Mouse (Mus musculus): ENCODE data around the gene Unc13b. TPM values are rescaled to one million over a fixed set of nuclear protein-coding genes. Genes with fewer than 3 reads are reported as not detected.

Gene Unc13b
- polyA plus RNA-seq, 1 experiment from 2014 or later, result 7.8 TPM

DNA sequence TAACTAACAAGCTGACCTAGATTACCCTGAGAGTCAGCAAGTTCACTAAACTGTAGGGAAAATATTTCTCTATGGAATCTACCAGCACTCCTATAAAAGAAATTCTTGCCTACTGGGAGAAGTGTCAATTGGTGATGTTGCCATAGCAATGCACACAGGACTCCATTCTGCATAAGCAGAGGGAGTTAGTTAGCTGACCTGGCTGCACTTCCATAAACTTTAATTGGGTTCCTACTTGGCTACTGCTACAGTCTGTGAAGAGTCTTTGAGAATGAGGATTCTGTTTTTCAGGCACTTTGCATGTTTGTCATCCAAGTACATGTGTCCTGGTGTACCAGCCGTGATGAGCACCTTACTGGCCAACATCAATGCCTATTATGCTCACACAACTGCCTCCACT, 182.0 kb downstream of the Unc13b start:
- 82% methylated on average over 1 of the region's 1 CpGs for WGBS
- H3K36me3 ChIP-seq, result no peaks in the 10 kb centered on the region
- no peaks in the 10 kb centered on the region for H3K9me3 ChIP-seq
- H3K9ac ChIP-seq, result no peak overlapping the region
- no peaks in the 10 kb centered on the region for H3K27me3 ChIP-seq
- no peak for ATAC-seq (ENCODE audit: insufficient number of reproducible peaks, insufficient read depth, low FRiP score, low TSS enrichment)
- H3K4me1 ChIP-seq, result no peaks in the 10 kb centered on the region
- H3K4me3 ChIP-seq, result no peak overlapping the region
- H3K4me2 ChIP-seq (replicated peaks), result no peak overlapping the region
- no peak overlapping the region for H3K27ac ChIP-seq

GRCm38 (mm10) chr4:43244022-43244421, 185.3 kb downstream of the Unc13b start:
- Histone ChIP-seq H3K9ac (no peak overlapping the region), H3K36me3 (no peaks in the 10 kb centered on the region), H3K9me3 (no peaks in the 10 kb centered on the region), H3K4me2 (replicated peaks) (no peak overlapping the region), H3K4me3 (no peak overlapping the region), H3K4me1 (no peaks in the 10 kb centered on the region), H3K27me3 (no peaks in the 10 kb centered on the region), H3K27ac (no peak overlapping the region)
- WGBS, result 46% methylated on average over 2 of the region's 2 CpGs
- ATAC-seq (ENCODE audit: insufficient number of reproducible peaks, insufficient read depth, low FRiP score, low TSS enrichment), result no peak

GRCm38 (mm10) chr4:43245776-43246175, 187.0 kb downstream of the Unc13b start:
- Histone ChIP-seq H3K4me3 (no peak overlapping the region), H3K4me2 (replicated peaks) (no peak overlapping the region), H3K27me3 (no peaks in the 10 kb centered on the region), H3K9me3 (no peaks in the 10 kb centered on the region), H3K36me3 (no peaks in the 10 kb centered on the region), H3K9ac (no peak overlapping the region), H3K27ac (no peak overlapping the region), H3K4me1 (no peaks in the 10 kb centered on the region)
- WGBS, result 88% methylated on average over 4 of the region's 4 CpGs
- no peak for ATAC-seq (ENCODE audit: insufficient number of reproducible peaks, insufficient read depth, low FRiP score, low TSS enrichment)

GRCm38 (mm10) chr4:43248026-43248425, 189.3 kb downstream of the Unc13b start:
- H3K27ac ChIP-seq, result no peak overlapping the region
- ATAC-seq (ENCODE audit: insufficient number of reproducible peaks, insufficient read depth, low FRiP score, low TSS enrichment), result no peak

GRCm38 (mm10) chr4:43248909-43249308, 190.2 kb downstream of the Unc13b start:
- Histone ChIP-seq H3K4me1 (no peaks in the 10 kb centered on the region), H3K9me3 (no peaks in the 10 kb centered on the region), H3K27me3 (no peaks in the 10 kb centered on the region), H3K4me2 (replicated peaks) (no peak overlapping the region), H3K4me3 (no peak overlapping the region), H3K36me3 (no peaks in the 10 kb centered on the region), H3K9ac (no peak overlapping the region), H3K27ac (no peak overlapping the region)
- ATAC-seq (ENCODE audit: insufficient number of reproducible peaks, insufficient read depth, low FRiP score, low TSS enrichment), result no peak
- 83% methylated on average over 2 of the region's 2 CpGs for WGBS

More at GRCm38 (mm10) chr4:43248026-43248425, 189.3 kb downstream of the Unc13b start:
- Histone ChIP-seq H3K9me3 (no peaks in the 10 kb centered on the region), H3K4me2 (replicated peaks) (no peak overlapping the region), H3K4me1 (no peaks in the 10 kb centered on the region), H3K9ac (no peak overlapping the region), H3K36me3 (no peaks in the 10 kb centered on the region), H3K27me3 (no peaks in the 10 kb centered on the region), H3K4me3 (no peak overlapping the region)
- 53% methylated on average over 7 of the region's 7 CpGs for WGBS

DNA sequence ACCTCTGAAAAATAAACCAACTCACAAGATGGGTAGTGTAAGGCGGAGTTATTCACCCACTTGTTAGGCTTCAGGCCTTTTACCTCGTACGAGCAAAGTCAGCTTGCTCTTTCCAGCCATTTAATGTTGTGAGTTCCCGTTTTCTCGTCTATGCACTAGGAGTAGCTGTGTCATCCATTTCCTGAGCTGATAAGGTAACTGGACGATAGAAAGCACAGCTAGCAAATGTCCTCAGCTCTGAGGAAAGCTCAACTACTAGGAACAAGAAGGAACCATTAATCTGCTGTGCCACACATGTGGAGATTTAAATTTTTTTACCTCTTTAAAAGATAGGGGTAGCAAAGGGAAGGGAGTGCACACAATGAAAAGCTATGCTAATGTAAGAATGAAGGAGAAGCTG, 192.5 kb downstream of the Unc13b start:
- no peaks in the 10 kb centered on the region for H3K4me1 ChIP-seq
- H3K9me3 ChIP-seq, result no peaks in the 10 kb centered on the region
- H3K36me3 ChIP-seq, result no peaks in the 10 kb centered on the region
- H3K27me3 ChIP-seq, result no peaks in the 10 kb centered on the region
- no peak overlapping the region for H3K9ac ChIP-seq
- no peak for ATAC-seq (ENCODE audit: insufficient number of reproducible peaks, insufficient read depth, low FRiP score, low TSS enrichment)
- no peak overlapping the region for H3K27ac ChIP-seq
- no peak overlapping the region for H3K4me2 ChIP-seq (replicated peaks)
- no peak overlapping the region for H3K4me3 ChIP-seq
- 76% methylated on average over 6 of the region's 6 CpGs for WGBS

GRCm38 (mm10) chr4:43257040-43257439, 198.3 kb downstream of the Unc13b start:
- WGBS, result 95% methylated on average over 2 of the region's 2 CpGs
- no peaks in the 10 kb centered on the region for H3K36me3 ChIP-seq
- H3K4me2 ChIP-seq (replicated peaks), result no peak overlapping the region

GRCm38 (mm10) chr4:43258556-43258955, 199.8 kb downstream of the Unc13b start:
- H3K4me1 ChIP-seq, result peaks cover 18% of the 10 kb centered on the region
- H3K4me3 ChIP-seq, result no peak overlapping the region
- 83% methylated on average over 4 of the region's 4 CpGs for WGBS
- no peaks in the 10 kb centered on the region for H3K36me3 ChIP-seq
- H3K4me2 ChIP-seq (replicated peaks), result no peak overlapping the region
- no peaks in the 10 kb centered on the region for H3K9me3 ChIP-seq
- no peaks in the 10 kb centered on the region for H3K27me3 ChIP-seq
- no peak overlapping the region for H3K9ac ChIP-seq
- ATAC-seq (ENCODE audit: insufficient number of reproducible peaks, insufficient read depth, low FRiP score, low TSS enrichment), result no peak
- no peak overlapping the region for H3K27ac ChIP-seq

More at GRCm38 (mm10) chr4:43257040-43257439, 198.3 kb downstream of the Unc13b start:
- H3K4me1 ChIP-seq, result peaks cover 18% of the 10 kb centered on the region
- no peak for ATAC-seq (ENCODE audit: insufficient number of reproducible peaks, insufficient read depth, low FRiP score, low TSS enrichment)
- no peak overlapping the region for H3K27ac ChIP-seq
- no peaks in the 10 kb centered on the region for H3K27me3 ChIP-seq
- no peak overlapping the region for H3K9ac ChIP-seq
- no peak overlapping the region for H3K4me3 ChIP-seq
- H3K9me3 ChIP-seq, result no peaks in the 10 kb centered on the region

- WGBS, result 47% methylated on average over 3 of the region's 3 CpGs
- H3K4me2 ChIP-seq (replicated peaks), result no peak overlapping the region
- no peak overlapping the region for H3K9ac ChIP-seq
- no peaks in the 10 kb centered on the region for H3K36me3 ChIP-seq
- H3K4me1 ChIP-seq, result peaks cover 18% of the 10 kb centered on the region
- H3K4me3 ChIP-seq, result no peak overlapping the region
- ATAC-seq (ENCODE audit: insufficient number of reproducible peaks, insufficient read depth, low FRiP score, low TSS enrichment), result 0 out of 2 replicates have a peak, but pooled peaks have one; percentile 50
- 0 out of 2 replicates have a peak overlapping the region, but pooled peaks have one; percentile 4 for H3K27ac ChIP-seq
- H3K27me3 ChIP-seq, result no peaks in the 10 kb centered on the region
- no peaks in the 10 kb centered on the region for H3K9me3 ChIP-seq
These were observed 200.7 kb downstream of the Unc13b start for GRCm38 (mm10) chr4:43259435-43259834.

- no peak overlapping the region for H3K4me3 ChIP-seq
- H3K4me2 ChIP-seq (replicated peaks), result no peak overlapping the region
- no peak overlapping the region for H3K27ac ChIP-seq
- H3K27me3 ChIP-seq, result no peaks in the 10 kb centered on the region
- no peak for ATAC-seq (ENCODE audit: insufficient number of reproducible peaks, insufficient read depth, low FRiP score, low TSS enrichment)
- H3K9ac ChIP-seq, result no peak overlapping the region
- H3K9me3 ChIP-seq, result no peaks in the 10 kb centered on the region
- 61% methylated on average over 5 of the region's 5 CpGs for WGBS
- H3K36me3 ChIP-seq, result no peaks in the 10 kb centered on the region
- H3K4me1 ChIP-seq, result peaks cover 18% of the 10 kb centered on the region
These were observed 201.3 kb downstream of the Unc13b start for GRCm38 (mm10) chr4:43260096-43260495.

GRCm38 (mm10) chr4:43262821-43263220, 204.1 kb downstream of the Unc13b start:
- H3K9me3 ChIP-seq, result no peaks in the 10 kb centered on the region
- WGBS, result 90% methylated on average over 6 of the region's 6 CpGs
- H3K4me3 ChIP-seq, result no peak overlapping the region
- no peaks in the 10 kb centered on the region for H3K36me3 ChIP-seq
- peaks cover 21% of the 10 kb centered on the region for H3K4me1 ChIP-seq
- H3K27me3 ChIP-seq, result no peaks in the 10 kb centered on the region
- H3K27ac ChIP-seq, result no peak overlapping the region
- no peak overlapping the region for H3K9ac ChIP-seq
- H3K4me2 ChIP-seq (replicated peaks), result no peak overlapping the region
- no peak for ATAC-seq (ENCODE audit: insufficient number of reproducible peaks, insufficient read depth, low FRiP score, low TSS enrichment)

- Histone ChIP-seq H3K36me3 (no peaks in the 10 kb centered on the region), H3K27ac (no peak overlapping the region), H3K9ac (no peak overlapping the region), H3K4me1 (0 out of 2 replicates have a peak, but pooled peaks cover 3% of the 10 kb centered on the region), H3K4me2 (replicated peaks) (peak overlapping the region; percentile 68; the same call in 1 of the 2 replicates), H3K9me3 (no peaks in the 10 kb centered on the region), H3K4me3 (no peak overlapping the region), H3K27me3 (no peaks in the 10 kb centered on the region)
- ATAC-seq (ENCODE audit: insufficient number of reproducible peaks, insufficient read depth, low FRiP score, low TSS enrichment), result no peak
- WGBS, result 61% methylated on average over 2 of the region's 2 CpGs
These were observed 207.4 kb downstream of the Unc13b start for GRCm38 (mm10) chr4:43266146-43266545.

Data from embryonic facial prominence, embryonic 12.5 days (tissue).